Mouse (Mus musculus) hindbrain, postnatal 0 days (tissue): ENCODE measurements around the gene Prkag2. TPM values are rescaled to one million over a fixed set of nuclear protein-coding genes. Genes with fewer than 3 reads are reported as not detected.

ENCODE experiments used
- ATAC-seq: fragments of 200-750 bp; cut with Nextera tagmentation; 2 replicates; pipeline ENCODE4 v1.8.0; 2017; ENCODE audit warnings: mild to moderate bottlenecking, moderate TSS enrichment, moderate library complexity
- DNase-seq: peaks from one replicate; pipeline ENCODE4 v3.0.0-alpha.2; 2015; ENCODE audit warnings: low spot score
- H3K27ac ChIP-seq: fragments of 300-500 bp; sonication (generic); 2 replicates; pipeline ENCODE4 v1.5.1; 2014; ENCODE audit warnings: mild to moderate bottlenecking
- H3K27me3 ChIP-seq: fragments of 300-500 bp; sonication (generic); 2 replicates; pipeline ENCODE4 v1.6.1; 2014; ENCODE audit warnings: low read length, mixed read lengths; ENCODE audit not compliant: insufficient read depth
- H3K36me3 ChIP-seq: fragments of 300-500 bp; sonication (generic); 2 replicates; pipeline ENCODE4 v1.6.1; 2014; ENCODE audit warnings: low read length, mixed read lengths; ENCODE audit not compliant: insufficient read depth
- H3K4me1 ChIP-seq: fragments of 300-500 bp; sonication (generic); 2 replicates; pipeline ENCODE4 v1.6.1; 2014; ENCODE audit warnings: antibody characterized with exemption, low read length, mixed read lengths; ENCODE audit not compliant: insufficient read depth
- H3K4me2 ChIP-seq: fragments of 300-500 bp; sonication (generic); 2 replicates; pipeline ENCODE4 v1.6.1; 2014; ENCODE audit warnings: low read depth, mild to moderate bottlenecking, low read length, moderate library complexity, mixed read lengths
- H3K4me3 ChIP-seq: fragments of 300-500 bp; sonication (generic); 2 replicates; pipeline ENCODE4 v1.5.1; 2014; ENCODE audit warnings: low read length
- H3K9ac ChIP-seq: fragments of 300-500 bp; sonication (generic); replicated peaks from 2 replicates; pipeline ENCODE4 v1.6.1; 2014; ENCODE audit warnings: mild to moderate bottlenecking, low read length, moderate library complexity, mixed read lengths
- H3K9me3 ChIP-seq: fragments of 300-500 bp; sonication (generic); 2 replicates; pipeline ENCODE4 v1.6.1; 2016; ENCODE audit warnings: low read length, mixed read lengths
- CTCF ChIP-seq: IDR thresholded peaks from 2 replicates; pipeline ENCODE4 v1.5.1; 2016; ENCODE audit warnings: antibody characterized with exemption, control low read depth, low read depth
- WGBS: fragments of 180-500 bp; shearing (Covaris S2); extraction: QIAGEN DNeasy Blood & Tissue Kit; methylation state at CpG from one replicate; pipeline ENCODE4 v1.1.7; 2014; 5-methylcytosine and 5-hydroxymethylcytosine counted together
- polyA plus RNA-seq: library from polyadenylated mRNA; unstranded; fragments of >200 nt; fragmentation: Nextera tagmentation; extraction: Ambion mirVana; gene quantifications from 2 replicates; pipeline ENCODE4 v1.2.1, GENCODE M21; 2015
- total RNA-seq: library from RNA; depleted of rRNA; stranded (reverse); fragments of >200 nt; gene quantifications from 2 replicates; pipeline ENCODE4 v1.2.3, GENCODE M21; 2014

Prkag2 gene
- total and polyA plus RNA-seq, 2 experiments from 2014 or later: 38.3 to 86.4 TPM

- no peak for ATAC-seq
- WGBS: 88% methylated on average over 9 of the region's 9 CpGs
- Histone ChIP-seq H3K9ac (no peak overlapping the region), H3K4me2 (no peak overlapping the region), H3K27ac (no peak overlapping the region), H3K36me3 (peaks cover 22% of the 10 kb centered on the region), H3K27me3 (no peaks in the 10 kb centered on the region), H3K4me3 (no peak overlapping the region), H3K4me1 (no peaks in the 10 kb centered on the region), H3K9me3 (no peaks in the 10 kb centered on the region)
- no peak for DNase-seq
- TF ChIP-seq CTCF: no peak
Observed at GRCm38 (mm10) chr5:24876653-24877052, 223.8 kb downstream of the Prkag2 start.

- Histone ChIP-seq H3K4me2 (no peak overlapping the region), H3K4me3 (no peak overlapping the region), H3K27ac (peak overlapping the region; percentile 26; the same call in 1 of the 2 replicates), H3K4me1 (no peaks in the 10 kb centered on the region), H3K9me3 (no peaks in the 10 kb centered on the region), H3K36me3 (peaks cover 19% of the 10 kb centered on the region), H3K27me3 (no peaks in the 10 kb centered on the region), H3K9ac (no peak overlapping the region)
- 61% methylated on average over 4 of the region's 4 CpGs for WGBS
- peak; percentile 68; the same call in 1 of the 2 replicates for ATAC-seq
- peak; percentile 27 for DNase-seq
- TF ChIP-seq CTCF: no peak
Observed at GRCm38 (mm10) chr5:24874111-24874510, 226.3 kb downstream of the Prkag2 start.

DNA sequence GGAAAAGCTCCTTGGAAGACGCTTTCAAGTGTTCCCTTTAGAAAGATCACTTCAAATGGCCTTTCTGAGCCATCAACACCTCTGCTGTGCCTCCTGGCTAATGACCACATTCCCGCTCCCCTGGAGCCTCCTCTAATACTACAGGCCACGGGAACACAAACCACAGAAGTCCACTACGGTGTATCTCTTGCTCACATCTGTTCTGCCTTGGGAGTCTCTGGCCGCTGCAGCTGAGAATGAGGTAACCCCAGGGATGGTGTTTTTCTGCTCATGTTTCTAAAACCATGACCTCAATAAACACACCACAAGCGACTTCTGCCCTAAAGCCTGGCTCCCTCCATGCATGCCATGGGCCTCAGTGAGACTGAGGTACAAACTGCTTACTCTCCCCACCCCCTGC, 227.2 kb downstream of the Prkag2 start:
- peaks cover 15% of the 10 kb centered on the region for H3K36me3 ChIP-seq
- no peak overlapping the region for H3K9ac ChIP-seq
- no peak for ATAC-seq
- no peak overlapping the region for H3K27ac ChIP-seq
- H3K4me1 ChIP-seq: no peaks in the 10 kb centered on the region
- H3K9me3 ChIP-seq: no peaks in the 10 kb centered on the region
- no peak overlapping the region for H3K4me3 ChIP-seq
- no peak for DNase-seq
- H3K4me2 ChIP-seq: no peak overlapping the region
- TF ChIP-seq CTCF: no peak
- H3K27me3 ChIP-seq: no peaks in the 10 kb centered on the region
- 81% methylated on average over 6 of the region's 6 CpGs for WGBS

DNA sequence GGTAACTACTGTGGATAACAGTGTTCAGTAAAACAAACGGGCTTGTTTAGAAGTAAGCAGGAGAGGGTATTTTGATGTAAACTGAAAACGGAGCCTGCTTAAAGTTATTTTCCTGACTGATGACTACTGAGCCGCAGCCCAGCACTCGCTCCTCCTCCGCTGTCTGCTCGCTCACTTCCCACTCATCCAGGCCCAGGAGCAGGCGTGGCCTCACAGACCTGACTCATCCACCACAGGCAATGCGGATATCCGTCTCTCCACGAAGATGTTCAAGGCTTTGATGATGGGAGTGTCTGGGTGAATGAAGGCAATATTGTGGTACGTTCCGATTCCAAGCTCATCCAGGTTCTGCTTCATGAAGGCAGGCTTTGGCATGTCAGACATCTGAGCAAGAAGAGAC, 229.2 kb downstream of the Prkag2 start:
- ATAC-seq: no peak
- no peaks in the 10 kb centered on the region for H3K4me1 ChIP-seq
- no peak overlapping the region for H3K9ac ChIP-seq
- DNase-seq: no peak
- H3K27ac ChIP-seq: no peak overlapping the region
- no peaks in the 10 kb centered on the region for H3K9me3 ChIP-seq
- H3K36me3 ChIP-seq: peaks cover 11% of the 10 kb centered on the region
- WGBS: 94% methylated on average over 12 of the region's 12 CpGs
- H3K27me3 ChIP-seq: no peaks in the 10 kb centered on the region
- TF ChIP-seq CTCF: no peak
- no peak overlapping the region for H3K4me2 ChIP-seq
- no peak overlapping the region for H3K4me3 ChIP-seq

DNA sequence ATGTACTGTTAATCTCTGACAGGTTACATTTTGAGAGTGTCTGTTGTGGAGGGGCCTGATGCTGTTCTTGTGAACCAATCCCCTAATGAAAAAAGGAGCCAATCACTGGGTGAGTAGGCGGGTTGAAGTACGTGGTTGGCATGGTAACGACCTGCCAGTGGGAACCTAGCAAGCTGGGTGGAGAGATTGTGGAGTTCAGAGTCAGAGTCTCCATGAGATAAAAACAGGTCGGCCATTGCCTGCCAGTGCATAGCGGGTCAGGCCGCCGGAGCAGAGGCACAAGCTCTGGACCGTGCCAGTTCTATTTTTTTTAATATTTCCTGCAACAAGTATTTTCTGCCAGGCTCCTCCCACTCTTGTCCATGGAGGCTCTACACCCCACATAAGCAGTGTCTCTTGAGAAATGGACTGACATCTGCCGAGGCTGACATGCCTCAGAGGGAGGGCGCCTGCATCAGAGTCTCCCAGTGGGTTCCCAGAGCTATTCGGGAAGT, 230.6 kb downstream of the Prkag2 start:
- no peaks in the 10 kb centered on the region for H3K27me3 ChIP-seq

GRCm38 (mm10) chr5:24863804-24864203, 236.6 kb downstream of the Prkag2 start:
- no peaks in the 10 kb centered on the region for H3K27me3 ChIP-seq
- H3K9me3 ChIP-seq: no peaks in the 10 kb centered on the region
- H3K9ac ChIP-seq: no peak overlapping the region
- no peak overlapping the region for H3K27ac ChIP-seq
- WGBS: 81% methylated on average over 12 of the region's 12 CpGs
- no peak for TF ChIP-seq CTCF
- H3K36me3 ChIP-seq: peaks cover 13% of the 10 kb centered on the region
- H3K4me1 ChIP-seq: 0 out of 2 replicates have a peak, but pooled peaks cover 4% of the 10 kb centered on the region
- ATAC-seq (no peak), DNase-seq (no peak)
- H3K4me3 ChIP-seq: no peak overlapping the region
- H3K4me2 ChIP-seq: no peak overlapping the region

More for the DNA sequence above, 230.6 kb downstream of the Prkag2 start:
- no peak overlapping the region for H3K4me3 ChIP-seq
- H3K27ac ChIP-seq: no peak overlapping the region
- H3K4me2 ChIP-seq: no peak overlapping the region
- H3K9me3 ChIP-seq: no peaks in the 10 kb centered on the region
- peak; percentile 39; the same call in 1 of the 2 replicates for ATAC-seq
- WGBS: 61% methylated on average over 11 of the region's 11 CpGs
- no peak overlapping the region for H3K9ac ChIP-seq
- no peaks in the 10 kb centered on the region for H3K4me1 ChIP-seq
- TF ChIP-seq CTCF: no peak
- peak; percentile 48 for DNase-seq
- H3K36me3 ChIP-seq: peaks cover 15% of the 10 kb centered on the region

- H3K4me2 ChIP-seq: no peak overlapping the region
- DNase-seq (no peak), ATAC-seq (no peak)
- H3K9me3 ChIP-seq: no peaks in the 10 kb centered on the region
- no peaks in the 10 kb centered on the region for H3K27me3 ChIP-seq
- no peak overlapping the region for H3K4me3 ChIP-seq
- WGBS: 83% methylated on average over 9 of the region's 9 CpGs
- peaks cover 13% of the 10 kb centered on the region for H3K36me3 ChIP-seq
- no peak for TF ChIP-seq CTCF
- peak overlapping the region; percentile 62; the same call in 1 of the 2 replicates for H3K27ac ChIP-seq
- no peak overlapping the region for H3K9ac ChIP-seq
- 0 out of 2 replicates have a peak, but pooled peaks cover 4% of the 10 kb centered on the region for H3K4me1 ChIP-seq
Observed at GRCm38 (mm10) chr5:24861449-24861930, 239.0 kb downstream of the Prkag2 start.
